Mouse (Mus musculus) lung, postnatal 10 days (tissue): ENCODE measurements around the gene Rnf180.

Experiments
- DNase-seq: peaks from one replicate; pipeline ENCODE4 v3.0.0; 2021

The Rnf180 gene

DNA sequence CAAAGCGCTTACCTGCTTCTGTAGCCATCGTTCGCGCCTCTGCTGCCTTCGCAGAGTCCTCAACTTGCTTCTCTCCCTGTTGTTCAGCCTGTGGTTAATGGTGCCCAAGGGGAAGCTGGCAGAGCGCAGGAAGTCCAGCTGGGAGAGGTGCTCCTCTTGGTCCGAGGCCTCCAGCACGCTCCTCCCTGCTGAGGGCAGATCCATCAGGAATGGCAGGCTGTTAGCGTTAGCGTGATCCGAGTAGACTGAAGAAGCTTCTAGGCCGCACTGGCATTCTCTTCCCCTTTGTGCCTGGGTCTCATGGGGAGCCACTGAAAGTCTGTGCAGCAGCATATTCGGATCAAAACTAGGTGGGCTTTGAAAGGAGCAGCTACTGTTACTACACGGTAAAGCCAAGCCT lies 45.0 kb downstream of the Rnf180 start:
- DNase-seq = no peak

DNA sequence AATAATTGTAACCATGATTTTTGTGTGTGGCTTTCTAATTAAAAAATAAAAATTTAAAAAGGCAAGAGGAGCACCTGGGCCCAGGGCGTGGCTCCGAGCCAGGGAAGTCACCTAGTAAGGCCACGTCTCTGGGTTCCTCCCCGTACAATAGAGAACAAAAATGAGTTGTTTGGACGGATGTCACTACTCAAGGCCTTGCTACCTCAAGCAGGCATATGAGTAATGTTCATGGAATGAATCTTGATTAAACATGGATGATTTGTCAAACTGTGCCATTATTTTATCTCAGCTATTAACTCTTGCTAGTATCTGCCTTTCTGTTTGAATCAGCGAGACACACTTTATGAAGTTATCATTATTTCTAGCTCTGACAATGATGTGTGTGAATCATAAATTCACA lies 46.9 kb downstream of the Rnf180 start:
- no peak for DNase-seq

DNA sequence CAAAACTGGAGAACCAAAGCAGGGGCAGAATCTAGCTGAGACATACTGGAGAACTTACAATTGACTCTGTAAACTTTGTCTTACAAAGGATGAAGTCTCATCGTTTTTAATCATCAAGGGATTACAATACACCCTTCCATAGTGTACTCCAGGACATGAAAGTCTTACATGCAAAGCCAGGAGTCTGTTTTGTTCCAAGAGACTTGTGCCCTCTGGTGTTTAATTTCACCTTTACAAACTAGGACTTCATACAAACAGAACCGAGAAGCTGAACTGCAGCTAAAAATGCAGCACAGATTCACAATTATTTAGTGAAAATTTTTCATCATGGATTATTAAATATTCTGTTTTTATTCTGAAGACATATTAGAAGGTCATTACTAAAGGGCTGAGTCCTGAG lies 53.8 kb downstream of the Rnf180 start:
- no peak for DNase-seq

DNA sequence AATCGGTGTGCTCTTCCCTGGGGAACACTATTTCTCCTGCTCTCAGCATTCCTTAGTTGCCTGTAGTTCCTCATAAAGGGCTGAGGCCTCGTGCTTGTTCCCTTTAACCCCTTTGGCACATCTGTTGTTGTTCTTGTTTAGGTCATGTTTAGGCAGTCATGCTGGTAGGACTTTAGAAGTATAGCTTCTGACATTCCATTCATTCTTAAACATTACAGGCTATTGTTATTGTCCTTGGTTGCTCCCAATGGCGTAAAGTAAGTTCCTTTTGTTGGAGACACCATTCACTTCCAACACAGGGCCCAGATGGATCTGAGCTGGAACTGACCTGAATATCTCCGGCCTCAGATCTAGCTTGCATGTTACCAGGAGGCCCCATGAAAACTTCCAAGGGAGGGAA lies 67.5 kb downstream of the Rnf180 start:
- no peak for DNase-seq

DNA sequence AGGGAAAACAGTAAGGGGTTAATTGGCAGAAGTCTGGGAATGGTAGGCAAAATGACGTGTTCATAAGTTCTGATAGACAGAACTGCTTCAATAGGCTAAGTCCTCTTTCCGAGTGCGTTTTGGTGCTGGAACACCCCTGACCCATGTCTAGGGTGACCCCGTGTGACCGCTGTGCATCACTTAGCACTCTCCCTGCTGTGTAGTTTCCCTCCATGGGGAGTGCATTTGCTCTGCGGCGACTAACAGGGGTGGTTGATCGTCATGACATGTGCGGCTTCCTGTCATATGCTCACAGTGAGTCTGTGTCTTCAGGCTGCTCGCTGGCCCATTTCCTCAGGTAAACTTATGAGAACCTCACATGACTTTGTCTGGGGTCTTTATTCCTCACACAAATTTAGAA lies 70.6 kb downstream of the Rnf180 start:
- DNase-seq = no peak

DNA sequence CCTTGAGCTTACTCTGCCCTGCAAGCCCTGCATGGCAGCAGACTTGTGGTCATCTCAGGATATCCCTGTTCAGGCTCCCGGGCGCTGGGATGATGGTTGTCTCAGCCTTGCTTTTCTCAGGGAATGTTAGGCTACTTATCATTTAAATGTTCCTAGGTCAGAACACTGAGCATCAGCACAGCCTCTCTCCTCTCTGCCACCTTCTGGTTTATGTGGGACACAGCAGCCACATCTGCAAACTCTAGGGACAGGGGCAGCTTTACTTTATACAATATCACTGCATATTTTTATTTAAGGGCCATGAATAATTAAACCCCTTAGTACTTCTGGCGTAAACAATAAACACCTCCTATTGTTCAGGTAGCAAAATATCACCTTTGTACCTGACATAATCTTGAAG lies 71.5 kb downstream of the Rnf180 start:
- peak; percentile 21 for DNase-seq

DNA sequence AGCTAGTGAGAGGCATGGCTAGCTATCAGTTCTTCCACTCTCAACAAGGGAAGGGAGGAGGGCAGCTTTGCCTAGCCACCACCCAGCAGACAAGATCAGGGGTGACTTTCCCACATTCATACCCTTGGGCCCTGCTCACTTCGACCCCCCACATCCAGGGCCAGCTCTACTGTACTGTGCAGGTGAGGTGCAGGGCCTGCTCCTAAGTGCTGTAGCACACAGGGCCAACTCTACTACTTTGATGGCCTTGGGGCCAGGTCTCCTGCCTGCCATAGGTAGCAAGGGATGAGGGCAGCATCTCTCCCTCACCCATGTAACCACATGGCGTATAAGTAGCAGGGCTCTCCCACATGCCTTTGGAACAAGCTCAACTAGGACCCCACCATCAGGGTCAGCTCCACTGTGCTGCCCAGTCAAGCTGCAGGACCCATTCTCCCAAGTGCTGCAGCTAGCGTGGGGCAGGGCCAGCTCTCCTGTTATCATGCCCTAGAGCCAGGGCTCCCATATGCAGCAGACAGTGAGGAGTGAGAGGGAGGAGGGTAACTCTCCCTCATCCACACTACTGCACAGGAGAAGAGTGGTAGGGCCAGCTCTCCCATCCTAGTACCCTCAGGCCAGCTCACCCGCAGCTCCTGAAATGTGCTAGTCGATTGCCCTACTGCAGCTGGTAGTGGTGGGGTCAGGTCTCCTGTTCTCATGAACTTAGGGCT lies 72.4 kb downstream of the Rnf180 start:
- DNase-seq = no peak

DNA sequence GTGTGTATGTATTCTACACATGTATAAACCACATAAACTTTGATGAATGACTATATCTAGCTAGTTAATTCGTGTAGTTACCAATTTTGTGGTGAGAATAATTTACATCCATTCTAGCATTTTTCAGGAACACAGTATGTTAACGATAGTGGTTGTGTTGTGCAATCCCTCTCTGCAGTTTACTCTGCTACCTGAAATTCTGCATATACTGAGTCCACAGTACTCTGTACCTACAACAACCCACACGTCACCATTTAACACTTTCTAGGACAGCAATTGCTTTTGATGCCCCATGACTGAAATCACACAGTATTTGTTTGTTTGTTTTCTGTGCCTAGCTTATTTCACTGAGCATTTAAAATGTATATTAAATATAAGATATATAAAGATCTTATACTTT lies 83.9 kb downstream of the Rnf180 start:
- DNase-seq = no peak

DNA sequence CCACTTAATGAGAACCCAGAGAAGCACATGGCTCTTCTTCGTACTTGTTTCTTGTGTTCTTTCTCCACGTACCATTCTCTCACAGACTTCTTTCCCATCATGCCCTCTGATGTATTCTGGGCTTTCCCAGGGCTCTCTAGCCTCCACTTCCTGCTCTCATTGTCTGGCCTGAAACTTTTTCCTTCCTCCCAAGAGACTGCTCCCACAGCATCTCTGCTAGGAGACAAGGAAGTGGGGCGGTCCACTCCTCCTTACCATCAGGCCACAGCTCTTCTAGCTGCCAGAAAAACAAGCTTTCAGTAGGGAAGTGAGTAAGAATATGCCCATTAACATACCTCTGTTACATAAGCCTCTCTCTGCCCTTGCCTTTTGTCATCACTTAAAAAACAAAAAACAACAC lies 90.8 kb downstream of the Rnf180 start:
- no peak for DNase-seq

DNA sequence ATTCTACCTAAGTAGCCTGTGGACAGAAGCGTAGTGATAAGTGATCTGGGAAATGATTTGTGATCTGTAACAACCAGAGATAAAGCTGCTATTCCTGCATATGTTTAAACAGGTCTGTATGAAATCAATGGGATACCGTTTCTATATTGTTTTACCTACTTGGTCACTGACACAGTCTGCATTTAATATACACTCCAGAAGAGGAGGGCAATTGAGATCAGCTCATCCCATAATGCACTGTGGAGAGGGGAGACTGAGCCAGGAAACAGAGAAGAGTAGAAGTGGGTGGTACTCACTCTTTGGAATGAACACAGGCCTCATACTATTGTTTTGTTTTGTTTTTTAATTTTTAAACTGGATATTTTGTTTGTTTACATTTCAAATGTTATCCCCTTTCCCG lies 96.0 kb downstream of the Rnf180 start:
- DNase-seq = no peak

DNA sequence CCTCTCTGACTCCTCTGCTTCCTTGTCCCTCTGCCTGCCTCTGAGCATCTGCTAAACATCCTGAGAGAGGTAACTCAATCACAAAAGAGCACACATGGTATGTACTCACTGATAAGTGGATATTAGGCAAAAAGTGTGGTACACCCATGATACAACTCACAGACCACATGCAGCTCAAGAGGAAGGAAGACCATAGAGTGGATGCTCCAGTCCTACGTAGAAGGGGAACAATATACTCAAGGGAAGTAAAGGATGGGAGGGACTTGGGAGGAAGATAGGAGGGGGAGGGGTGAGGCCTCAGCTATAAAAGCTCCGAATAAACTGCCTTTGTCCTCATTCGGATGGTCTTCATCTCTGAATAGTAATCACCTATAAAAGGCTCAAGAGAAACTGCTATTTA lies 96.6 kb downstream of the Rnf180 start:
- no peak for DNase-seq

DNA sequence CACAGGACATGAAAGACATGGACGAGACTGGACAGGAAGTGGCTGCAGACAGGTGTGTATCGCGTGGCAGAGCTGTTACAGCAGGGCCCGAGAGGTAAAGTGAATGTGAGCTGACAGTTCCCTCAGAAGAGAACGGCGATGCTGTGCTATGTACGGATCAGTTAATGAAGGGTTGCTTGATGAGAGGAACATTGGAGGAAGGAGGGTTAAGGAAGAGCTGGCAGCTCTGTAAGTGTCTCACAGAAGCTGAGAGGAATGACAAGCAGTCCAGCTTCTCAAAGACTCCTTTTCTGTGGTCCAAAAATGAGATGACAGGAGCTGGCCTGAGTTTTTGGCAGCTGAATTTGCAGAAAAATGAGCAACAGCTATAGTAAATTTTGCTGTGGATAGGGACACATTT lies 101.0 kb downstream of the Rnf180 start:
- no peak for DNase-seq

DNA sequence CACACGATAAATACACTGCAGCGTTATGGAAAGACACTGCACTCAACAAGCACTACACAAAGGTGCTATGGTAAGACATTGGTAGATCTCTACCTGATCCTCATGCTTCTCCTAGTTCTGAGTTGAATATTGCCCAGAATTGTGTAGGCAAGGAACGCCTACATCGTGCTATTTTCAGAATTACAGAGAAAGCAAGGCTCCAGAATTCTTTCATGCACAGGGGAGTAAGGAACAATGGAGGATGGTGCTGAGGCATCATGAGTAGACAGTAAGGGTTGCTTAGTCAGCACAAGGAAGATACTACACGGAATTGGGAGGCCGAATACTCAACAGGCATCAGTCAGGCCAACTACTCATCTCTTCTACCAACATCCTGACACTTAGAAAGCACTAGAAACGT lies 105.9 kb downstream of the Rnf180 start:
- no peak for DNase-seq

DNA sequence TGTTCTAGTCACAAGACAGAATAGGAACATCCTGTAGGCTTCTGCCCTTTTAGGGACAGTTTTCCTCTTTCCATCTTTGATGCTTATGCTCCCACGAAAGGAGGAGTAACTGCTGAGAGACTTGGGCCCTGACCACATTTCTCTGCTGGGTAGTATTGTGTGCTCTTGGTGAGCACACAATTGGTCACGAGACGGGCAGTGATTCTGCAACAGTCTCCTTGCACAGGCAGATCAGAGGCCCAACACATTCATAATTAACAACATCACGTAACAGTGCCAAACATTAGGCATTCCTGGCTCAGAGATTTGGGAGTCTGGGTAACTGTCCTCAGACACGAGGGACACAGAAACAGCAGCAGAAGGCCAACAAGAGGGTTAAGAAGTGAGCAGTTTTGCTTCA lies 113.8 kb downstream of the Rnf180 start:
- DNase-seq = no peak

DNA sequence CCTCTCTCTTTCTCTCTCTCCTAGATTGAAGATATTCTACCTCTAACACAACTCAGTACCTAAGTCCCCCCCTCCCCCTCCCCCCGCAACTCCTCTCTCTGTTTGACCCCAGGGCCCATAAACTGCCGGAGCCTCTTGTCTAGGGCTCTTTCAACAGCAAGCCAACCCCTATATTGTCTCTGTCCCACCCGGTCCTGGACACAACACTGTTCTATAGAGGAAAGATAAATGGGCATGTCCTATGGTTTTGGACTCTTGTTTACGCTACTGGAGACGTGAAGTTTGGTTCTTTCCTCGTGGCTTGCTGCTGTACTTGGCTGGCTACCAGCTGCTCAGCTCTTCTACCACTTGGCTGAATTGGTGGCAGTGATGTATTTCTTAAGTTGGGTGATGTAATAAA lies 129.2 kb downstream of the Rnf180 start:
- DNase-seq = no peak

DNA sequence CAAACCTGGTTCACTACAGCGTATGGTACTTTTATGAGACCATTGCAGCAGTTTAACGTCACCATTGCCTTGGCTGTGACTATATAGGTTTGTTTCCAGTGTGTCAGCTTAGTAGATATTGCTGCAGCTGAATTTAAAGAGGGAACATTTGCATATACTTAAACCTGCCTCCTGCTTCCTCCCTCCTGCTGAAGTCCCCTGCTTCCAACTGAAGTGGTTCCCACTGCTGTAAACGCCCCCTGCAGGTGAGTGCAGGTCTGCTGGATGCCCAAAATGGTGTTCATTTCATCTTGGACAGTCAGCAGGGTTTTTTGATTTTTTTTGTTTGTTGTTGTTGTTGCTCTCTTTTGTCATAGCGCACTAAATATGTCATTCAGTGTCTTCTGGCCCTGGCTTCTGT lies 140.7 kb downstream of the Rnf180 start:
- peak; percentile 31 for DNase-seq

DNA sequence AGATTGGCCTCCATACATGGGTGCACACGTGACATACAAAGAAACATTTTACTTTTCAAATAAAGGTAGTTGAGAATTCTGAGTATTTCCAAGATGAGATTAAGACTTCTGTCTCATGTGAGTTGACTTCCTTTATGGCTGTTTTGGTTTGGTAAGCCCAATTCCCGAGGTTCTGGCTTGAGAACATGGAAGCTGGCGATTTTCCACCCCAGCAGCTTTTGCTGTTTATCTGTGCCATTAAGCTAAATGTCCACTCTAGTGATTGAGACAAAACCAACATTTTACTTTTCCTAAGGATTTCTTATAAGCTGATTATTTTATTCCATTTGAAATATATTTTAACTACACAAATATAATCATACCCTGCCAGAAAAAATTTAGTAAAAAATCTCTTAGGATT lies 144.6 kb downstream of the Rnf180 start:
- DNase-seq = no peak

DNA sequence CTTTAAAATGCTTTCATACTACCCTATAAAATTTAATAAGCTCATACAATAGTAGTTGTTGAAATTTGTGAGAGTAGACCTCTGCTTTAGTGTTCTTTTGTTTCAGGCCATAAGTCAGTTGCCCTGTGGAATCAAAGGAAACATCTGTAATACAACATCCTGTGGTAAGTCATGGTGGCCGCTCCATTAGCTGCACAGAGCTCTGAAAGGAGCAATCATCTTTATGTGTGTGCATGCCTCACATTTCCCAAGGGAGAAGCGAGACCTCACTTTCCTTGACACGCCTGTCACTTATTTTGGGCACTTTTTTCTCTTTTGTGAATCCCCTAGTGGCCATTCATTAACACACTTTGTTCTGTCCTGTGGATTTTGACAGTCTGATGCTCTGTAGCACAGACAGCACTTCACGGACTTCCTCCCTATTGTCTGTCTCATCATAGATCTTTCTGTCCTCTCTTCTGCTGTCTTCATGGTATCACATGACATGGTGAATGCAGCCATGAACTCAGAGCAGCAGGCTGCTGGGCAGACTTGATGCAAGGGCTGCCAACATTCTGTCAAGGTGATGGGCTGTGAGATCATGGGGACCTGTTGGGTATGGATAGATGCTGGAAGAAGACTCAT lies 146.7 kb downstream of the Rnf180 start:
- no peak for DNase-seq

DNA sequence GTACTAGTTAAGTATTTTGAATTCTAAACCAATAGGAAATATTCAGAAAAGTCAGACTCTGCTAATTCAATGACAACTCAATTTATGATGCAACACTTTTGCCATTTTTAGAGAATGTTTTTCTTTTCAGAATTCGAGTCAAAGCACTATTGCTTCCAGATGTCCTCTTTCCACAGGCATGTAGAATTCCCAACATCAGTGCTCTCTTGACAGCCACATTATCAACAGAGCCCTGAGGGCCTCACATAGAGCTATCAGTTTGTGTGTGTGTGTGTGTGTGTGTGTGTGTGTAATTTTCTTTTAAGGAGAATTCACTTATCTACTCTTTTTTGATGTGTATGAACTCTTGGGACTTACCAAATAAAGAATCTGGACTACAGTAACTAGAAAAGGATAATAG lies 147.8 kb downstream of the Rnf180 start:
- DNase-seq = no peak

DNA sequence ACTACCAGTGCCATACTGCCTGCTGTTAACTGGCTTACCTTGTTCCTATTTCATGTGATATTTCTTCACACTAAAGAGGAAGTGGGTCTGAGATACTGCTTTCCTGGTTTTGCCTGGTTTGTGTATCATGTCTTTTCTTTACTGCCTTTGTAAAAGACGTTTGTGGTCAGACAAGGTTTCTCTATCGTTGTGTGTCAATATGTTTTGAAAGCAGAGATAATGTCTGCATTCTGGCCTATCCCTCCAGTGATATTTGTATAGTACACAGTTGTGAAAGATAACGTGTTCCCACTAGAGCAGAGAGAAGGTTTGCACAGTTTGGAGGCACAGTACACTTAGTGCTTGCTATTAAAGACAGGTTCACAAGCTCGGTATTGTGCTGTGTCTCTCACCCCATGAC lies 154.7 kb downstream of the Rnf180 start:
- no peak for DNase-seq

DNA sequence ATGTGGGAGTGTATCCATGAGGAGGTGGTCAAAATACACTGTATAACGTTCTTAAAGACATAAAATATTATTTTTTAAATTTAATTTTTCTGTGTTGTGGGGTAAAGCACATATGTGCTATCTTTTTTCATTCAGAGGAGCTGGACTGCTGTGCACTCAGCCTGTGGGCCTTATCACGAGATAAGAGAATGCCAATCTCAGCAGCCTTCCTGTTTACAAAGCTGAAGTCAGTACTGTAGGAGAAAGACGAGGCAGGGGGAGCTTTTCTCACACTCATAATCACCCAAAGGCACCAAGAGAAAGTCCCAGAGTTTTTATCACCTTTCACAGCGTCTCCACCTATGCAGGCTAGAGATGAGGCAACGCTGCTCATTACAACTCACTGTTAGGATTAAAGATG lies 160.2 kb downstream of the Rnf180 start:
- DNase-seq = no peak

DNA sequence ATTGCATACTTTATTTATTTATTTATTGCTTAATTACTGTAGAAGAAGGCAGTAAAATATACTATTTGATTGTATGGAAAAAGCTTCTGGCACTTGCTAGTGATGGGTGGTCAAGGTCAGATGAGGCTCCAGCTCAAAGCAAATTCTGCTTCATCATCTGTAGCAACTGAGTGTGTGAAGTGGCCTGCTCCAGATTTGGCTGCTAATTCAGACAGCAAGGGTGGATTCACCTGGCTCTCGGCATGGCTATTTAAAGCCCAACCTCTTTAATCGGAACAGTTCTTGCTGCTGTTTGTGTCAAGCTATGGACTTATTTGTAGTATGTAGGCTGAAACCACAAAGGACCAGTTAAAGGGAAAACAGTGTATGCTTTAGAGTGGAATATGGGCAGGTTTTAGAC lies 161.8 kb downstream of the Rnf180 start:
- no peak for DNase-seq

DNA sequence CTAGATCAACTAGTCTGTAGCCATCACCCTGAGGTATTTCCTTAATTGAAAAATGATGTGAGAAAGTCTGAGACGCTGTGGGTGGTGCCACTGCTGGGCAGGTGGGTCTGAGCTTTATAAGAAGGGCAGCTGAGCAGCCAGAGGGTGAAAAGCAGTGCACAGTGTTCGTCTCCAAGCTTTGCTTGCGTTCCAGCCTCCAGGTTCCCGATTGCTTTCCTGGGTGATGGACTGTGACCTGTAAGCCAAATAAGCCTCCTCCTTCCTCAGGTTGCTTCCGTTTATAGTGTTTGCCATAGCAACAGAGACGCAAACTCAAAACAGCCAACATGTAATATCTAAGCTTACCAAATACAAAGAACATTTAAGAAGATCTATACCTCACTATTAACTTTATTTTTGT lies 162.2 kb downstream of the Rnf180 start:
- no peak for DNase-seq

DNA sequence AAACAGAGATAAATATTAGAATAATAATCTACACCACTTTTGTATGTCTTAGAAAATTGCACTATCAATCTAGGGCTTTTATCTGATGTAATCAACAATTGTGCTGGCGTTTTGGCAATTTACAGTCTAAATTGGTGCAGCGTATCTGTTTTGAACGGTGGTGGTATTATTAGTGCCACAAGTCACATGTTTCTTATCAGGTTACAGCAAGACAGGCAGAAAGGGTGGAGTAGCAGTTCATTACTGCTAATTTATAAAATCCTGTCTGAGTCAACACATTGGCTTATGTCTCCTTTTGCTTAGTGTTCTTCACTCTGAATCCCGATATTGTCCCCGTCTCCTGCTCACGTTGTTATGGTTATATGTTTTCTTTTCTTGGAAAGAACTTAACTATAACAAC lies 164.5 kb downstream of the Rnf180 start:
- no peak for DNase-seq

DNA sequence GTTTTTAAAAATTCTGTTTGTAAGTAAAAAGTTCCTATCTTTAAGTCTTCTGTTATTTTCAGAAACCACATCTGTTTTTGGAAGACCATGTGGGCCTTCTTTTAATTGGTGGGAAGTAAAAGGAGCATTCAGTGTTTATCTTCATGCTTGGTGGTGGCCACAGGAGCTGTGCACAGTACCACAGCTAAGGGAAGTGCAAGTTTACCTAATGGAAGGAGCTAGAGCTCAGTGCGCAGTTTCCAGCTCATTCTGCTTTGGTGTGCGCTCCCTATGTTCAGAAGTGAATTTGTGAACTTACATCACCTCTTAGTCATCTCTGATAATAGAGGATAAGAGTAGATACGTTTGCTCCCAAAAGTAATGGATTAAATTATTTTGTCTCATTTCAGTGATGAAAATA lies 172.5 kb downstream of the Rnf180 start:
- DNase-seq = no peak
